Mouse (Mus musculus) layer of hippocampus, adult 2 months (tissue): ENCODE results near the gene Sfn. TPM values are rescaled to one million over a fixed set of nuclear protein-coding genes. Genes with fewer than 3 reads are reported as not detected.
A peak's percentile ranks its signal among the peaks of the same experiment; 100 is the strongest.

Experiments
- DNase-seq, 2 experiments: peaks; one replicate each; pipeline ENCODE4 v3.0.0; 2022; ENCODE audit warnings: low spot score in 2 of 2
- H3K27ac ChIP-seq: fragments of 200-600 bp; 2 replicates; pipeline ENCODE4 v1.8.1; 2022
- H3K4me3 ChIP-seq: fragments of 200-600 bp; 2 replicates; pipeline ENCODE4 v1.8.1; 2022; ENCODE audit warnings: mild to moderate bottlenecking
- CTCF ChIP-seq: fragments of 200-600 bp; conservative IDR thresholded peaks from 2 replicates; pipeline ENCODE4 v1.8.1; 2022; ENCODE audit warnings: antibody characterized with exemption, mild to moderate bottlenecking, moderate library complexity
- total RNA-seq, 2 experiments: library from RNA; stranded (reverse); gene quantifications; 2 replicates each; pipeline ENCODE4 v1.2.3; 2021

Sfn gene
- total RNA-seq, 2 experiments from 2014 or later = 1.6 to 1.8 TPM

GRCm38 (mm10) chr4:133630326-133630920 lies 28.5 kb upstream of the Sfn start:
- no peak for TF ChIP-seq CTCF

GRCm38 (mm10) chr4:133629191-133629590 lies 27.2 kb upstream of the Sfn start:
- H3K27ac ChIP-seq = no peak overlapping the region
- DNase-seq = no peak
- TF ChIP-seq CTCF = no peak
- H3K4me3 ChIP-seq = no peak overlapping the region

More at GRCm38 (mm10) chr4:133630326-133630920, 28.5 kb upstream of the Sfn start:
- no peak for DNase-seq
- H3K27ac ChIP-seq = peak overlapping the region; percentile 68; the same call in 1 of the 2 replicates
- H3K4me3 ChIP-seq = no peak overlapping the region

GRCm38 (mm10) chr4:133628517-133628916 lies 26.5 kb upstream of the Sfn start:
- no peak for DNase-seq
- H3K4me3 ChIP-seq = no peak overlapping the region
- TF ChIP-seq CTCF = no peak
- no peak overlapping the region for H3K27ac ChIP-seq

GRCm38 (mm10) chr4:133627039-133627438 lies 25.1 kb upstream of the Sfn start:
- H3K4me3 ChIP-seq = no peak overlapping the region
- no peak for TF ChIP-seq CTCF
- H3K27ac ChIP-seq = no peak overlapping the region; the same call in 1 of the 2 replicates
- no peak for DNase-seq

- DNase-seq = no peak
- no peak for TF ChIP-seq CTCF
- Histone ChIP-seq H3K27ac (no peak overlapping the region; the same call in 1 of the 2 replicates), H3K4me3 (no peak overlapping the region)
These were observed 24.7 kb upstream of the Sfn start for GRCm38 (mm10) chr4:133626621-133627020.

GRCm38 (mm10) chr4:133626221-133626620 lies 24.3 kb upstream of the Sfn start:
- Histone ChIP-seq H3K4me3 (no peak overlapping the region), H3K27ac (peak overlapping the region; percentile 77)
- DNase-seq = no peak
- TF ChIP-seq CTCF = no peak

GRCm38 (mm10) chr4:133625621-133626071 lies 23.7 kb upstream of the Sfn start:
- TF ChIP-seq CTCF = no peak
- H3K4me3 ChIP-seq = no peak overlapping the region
- H3K27ac ChIP-seq = peak overlapping the region; percentile 77; the same call in 1 of the 2 replicates
- DNase-seq = no peak

GRCm38 (mm10) chr4:133624830-133625229 lies 22.9 kb upstream of the Sfn start:
- Histone ChIP-seq H3K27ac (no peak overlapping the region), H3K4me3 (no peak overlapping the region)
- DNase-seq = no peak
- TF ChIP-seq CTCF = no peak

GRCm38 (mm10) chr4:133622161-133622695 lies 20.3 kb upstream of the Sfn start:
- no peak overlapping the region for H3K4me3 ChIP-seq
- DNase-seq = no peak
- TF ChIP-seq CTCF = no peak
- H3K27ac ChIP-seq = no peak overlapping the region

GRCm38 (mm10) chr4:133620668-133621067 lies 18.7 kb upstream of the Sfn start:
- H3K4me3 ChIP-seq = no peak overlapping the region
- TF ChIP-seq CTCF = no peak
- H3K27ac ChIP-seq = no peak overlapping the region
- no peak for DNase-seq

GRCm38 (mm10) chr4:133619473-133620136 lies 17.6 kb upstream of the Sfn start:
- TF ChIP-seq CTCF = no peak
- Histone ChIP-seq H3K4me3 (no peak overlapping the region), H3K27ac (peak overlapping the region; percentile 46)
- peak in 1 of 2 experiments; percentile 34 for DNase-seq

- H3K27ac ChIP-seq = no peak overlapping the region
- TF ChIP-seq CTCF = no peak
- no peak overlapping the region for H3K4me3 ChIP-seq
- DNase-seq = no peak
These were observed 16.0 kb upstream of the Sfn start for GRCm38 (mm10) chr4:133617936-133618335.

- DNase-seq = no peak
- H3K27ac ChIP-seq = no peak overlapping the region; the same call in 1 of the 2 replicates
- TF ChIP-seq CTCF = no peak
- H3K4me3 ChIP-seq = no peak overlapping the region
These were observed 13.4 kb upstream of the Sfn start for GRCm38 (mm10) chr4:133615416-133615815.
